Mouse (Mus musculus) gastrocnemius, postnatal 25 days (tissue): ENCODE results near the gene Tpgs1. TPM values are rescaled to one million over a fixed set of nuclear protein-coding genes. Genes with fewer than 3 reads are reported as not detected.

ENCODE experiments used
- DNase-seq: peaks from one replicate; pipeline ENCODE4 v3.0.0; 2022
- long read RNA-seq, 2 experiments: library from polyadenylated mRNA; stranded (forward); transcript quantifications; one replicate each; pipeline ENCODE4 v2.0.0; 2021
- total RNA-seq, 2 experiments: library from RNA; stranded (reverse); gene quantifications; 1 replicate in 1 of 2; 2 replicates in 1 of 2; pipeline ENCODE4 v1.2.3; 2021

Tpgs1 gene
- total RNA-seq: 10 to 100 TPM; 19.1 to 19.6 TPM
- long read RNA-seq, experiment 1, transcript Tpgs1-201 (2 exons, 1,143 nt): major isoform, 48 of 49 reads
- long read RNA-seq, experiment 1, partial matches to known transcripts: 0 of 49 reads
- long read RNA-seq, experiment 1, other reads (novel, unspliced or antisense): 1 of 49 reads
- long read RNA-seq, experiment 2, transcript Tpgs1-201 (2 exons, 1,143 nt): major isoform, 49 of 52 reads
- long read RNA-seq, experiment 2, partial matches to known transcripts: 0 of 52 reads
- long read RNA-seq, experiment 2, other reads (novel, unspliced or antisense): 3 of 52 reads

GRCm38 (mm10) chr10:79668771-79669575 lies at the start of gene Tpgs1:
Tpgs1 (plus strand) TSS chr10:79669369.
- peak; percentile 86 for DNase-seq

GRCm38 (mm10) chr10:79623950-79624349 lies 45.2 kb upstream of the Tpgs1 start:
- no peak for DNase-seq

DNA sequence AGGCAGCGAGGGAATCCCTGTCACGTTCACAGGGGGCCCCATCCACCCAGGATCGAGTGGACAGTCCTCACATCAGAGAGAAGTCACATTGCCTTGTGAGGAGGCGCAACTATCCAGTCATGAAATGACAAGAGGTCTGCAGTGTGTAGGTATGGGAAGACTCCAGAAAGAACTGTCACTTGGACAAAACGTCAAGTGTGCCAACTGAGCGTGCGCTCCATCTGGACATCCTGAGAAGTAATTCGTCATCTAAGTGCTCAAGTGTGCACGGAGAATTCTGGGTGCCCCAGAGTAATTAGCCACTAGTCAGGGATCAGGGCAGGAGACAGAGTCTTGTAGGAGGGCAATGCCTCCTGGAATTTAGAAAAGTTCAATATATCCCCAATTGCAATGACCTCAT lies 43.8 kb upstream of the Tpgs1 start:
- DNase-seq: no peak

DNA sequence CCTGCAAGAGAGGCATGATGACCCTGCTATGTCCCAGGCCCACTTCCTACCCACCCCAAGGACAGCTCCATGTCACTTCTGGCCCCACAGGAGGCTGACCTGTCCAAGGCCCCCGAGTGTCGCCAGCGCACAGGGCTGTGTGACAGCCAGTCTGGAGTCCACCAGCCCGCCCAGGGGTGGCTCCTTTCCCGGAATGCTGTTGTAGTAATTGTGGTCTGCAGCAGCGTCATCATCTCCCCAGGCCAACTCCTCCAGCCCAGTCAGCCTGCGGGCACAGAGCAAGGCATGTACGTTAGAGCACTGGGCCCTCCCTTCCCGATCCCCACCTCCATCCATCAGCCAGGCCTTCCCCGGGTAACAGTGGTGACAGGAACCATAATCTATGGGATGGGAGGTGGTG lies 43.0 kb upstream of the Tpgs1 start:
- no peak for DNase-seq

DNA sequence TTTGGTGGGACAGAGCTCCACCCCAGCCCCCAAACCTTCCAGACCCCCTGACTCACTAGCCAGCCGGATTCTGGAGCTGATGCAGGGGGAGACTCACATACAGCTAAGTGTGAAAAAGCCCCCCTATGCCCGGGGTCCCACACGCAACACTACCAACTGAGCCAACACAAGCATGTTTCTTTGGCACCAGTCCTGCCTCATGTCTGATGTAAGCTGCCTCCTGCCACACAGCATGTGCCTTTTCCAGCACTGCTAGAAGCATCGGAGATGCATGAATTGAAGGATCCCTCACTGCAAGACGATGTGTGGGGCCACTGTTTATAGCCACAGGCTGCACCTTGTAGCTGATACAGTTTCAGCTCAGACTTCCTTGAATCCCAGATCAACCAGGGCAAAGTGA lies 40.8 kb upstream of the Tpgs1 start:
- DNase-seq: no peak

DNA sequence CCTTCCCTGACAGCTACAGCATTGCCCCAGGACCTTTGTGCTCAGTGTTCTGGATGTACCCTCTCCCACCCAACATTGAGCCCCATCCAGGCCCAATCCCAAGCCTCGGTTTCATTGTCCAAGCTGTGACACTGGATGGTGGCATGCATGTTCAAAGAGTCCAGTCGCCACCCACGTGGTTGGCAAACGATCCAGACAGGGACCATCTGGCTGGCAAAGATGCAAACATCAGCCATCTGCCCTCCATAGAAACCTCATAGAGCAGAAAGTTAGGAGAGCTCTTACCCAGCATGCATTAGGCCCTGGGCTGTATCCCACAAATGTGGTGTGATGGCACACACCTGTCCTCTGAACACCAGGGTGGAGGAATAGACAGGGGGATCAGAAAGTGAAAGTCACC lies 37.7 kb upstream of the Tpgs1 start:
- DNase-seq: no peak

GRCm38 (mm10) chr10:79633006-79633777 lies 36.0 kb upstream of the Tpgs1 start:
- no peak for DNase-seq

DNA sequence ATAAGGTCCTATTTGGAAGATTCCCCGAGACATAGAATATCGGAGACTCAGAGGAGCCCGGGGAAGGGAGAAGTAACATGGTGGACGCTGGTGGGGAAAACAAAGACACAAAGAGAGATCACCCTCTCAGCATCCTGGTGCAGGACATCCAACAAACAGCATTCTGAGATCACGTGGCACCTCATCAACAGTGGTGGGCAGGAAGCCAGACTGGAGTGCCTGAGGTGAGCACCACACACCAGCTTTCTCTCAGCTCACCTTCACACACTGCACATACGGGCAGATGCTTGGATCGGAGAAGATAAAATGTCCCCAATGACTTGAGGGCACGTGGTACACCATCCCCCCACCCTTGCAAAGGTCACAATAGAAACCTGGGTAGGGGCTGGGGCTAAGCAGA lies 32.9 kb upstream of the Tpgs1 start:
- no peak for DNase-seq

DNA sequence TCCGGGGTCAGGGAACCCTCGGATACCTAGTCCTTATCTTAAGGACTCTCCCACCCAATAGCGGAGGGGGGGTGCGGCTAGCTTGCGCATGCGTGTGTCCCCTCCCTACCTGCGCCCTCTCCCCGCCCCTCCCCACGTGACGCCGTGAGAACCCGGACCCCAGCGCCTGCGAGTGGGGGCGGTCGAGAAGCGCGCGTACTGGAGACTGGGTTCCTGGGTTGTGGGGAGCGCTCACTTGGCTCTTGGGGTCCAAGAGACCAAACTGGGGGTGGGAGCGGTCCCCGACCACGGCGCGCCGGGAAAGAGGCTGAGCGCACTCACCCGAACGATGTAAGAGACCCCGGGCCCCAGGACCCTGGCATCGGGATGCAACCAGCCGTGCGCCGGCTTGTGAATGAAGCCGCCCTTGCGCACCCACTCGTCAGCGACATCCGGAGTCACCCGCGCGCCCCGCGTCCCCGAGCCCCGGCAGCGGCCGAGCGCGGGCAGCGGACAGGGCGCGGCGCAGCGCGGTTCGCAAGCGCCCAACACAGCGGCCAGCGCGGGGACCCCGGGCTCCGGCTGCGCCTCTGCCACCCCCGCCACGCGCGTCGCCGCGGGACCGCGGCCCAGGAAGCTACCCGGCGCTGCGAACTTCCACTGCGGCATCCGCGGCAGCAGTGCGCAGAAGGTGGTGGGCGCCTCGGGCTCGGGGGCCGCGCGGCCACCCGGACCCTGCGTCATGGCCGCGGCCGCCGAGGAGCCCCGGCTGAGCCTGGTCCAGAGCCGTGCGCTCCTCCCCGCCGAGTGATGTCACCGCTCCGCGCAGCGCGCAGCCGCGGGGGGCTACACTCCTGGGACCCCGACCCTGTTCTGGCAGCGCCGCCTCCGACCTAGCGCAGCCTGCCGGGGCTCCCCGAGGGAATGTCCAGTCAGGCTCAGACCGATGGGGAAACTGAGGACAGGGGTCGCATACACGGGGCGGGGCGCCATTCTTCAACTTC lies 31.8 kb upstream of the Tpgs1 start, which contains the start of gene Shc2:
Gene Shc2, minus strand, starts transcription at position 791 of the 983 bp plus-strand sequence.
- DNase-seq: peak; percentile 40

DNA sequence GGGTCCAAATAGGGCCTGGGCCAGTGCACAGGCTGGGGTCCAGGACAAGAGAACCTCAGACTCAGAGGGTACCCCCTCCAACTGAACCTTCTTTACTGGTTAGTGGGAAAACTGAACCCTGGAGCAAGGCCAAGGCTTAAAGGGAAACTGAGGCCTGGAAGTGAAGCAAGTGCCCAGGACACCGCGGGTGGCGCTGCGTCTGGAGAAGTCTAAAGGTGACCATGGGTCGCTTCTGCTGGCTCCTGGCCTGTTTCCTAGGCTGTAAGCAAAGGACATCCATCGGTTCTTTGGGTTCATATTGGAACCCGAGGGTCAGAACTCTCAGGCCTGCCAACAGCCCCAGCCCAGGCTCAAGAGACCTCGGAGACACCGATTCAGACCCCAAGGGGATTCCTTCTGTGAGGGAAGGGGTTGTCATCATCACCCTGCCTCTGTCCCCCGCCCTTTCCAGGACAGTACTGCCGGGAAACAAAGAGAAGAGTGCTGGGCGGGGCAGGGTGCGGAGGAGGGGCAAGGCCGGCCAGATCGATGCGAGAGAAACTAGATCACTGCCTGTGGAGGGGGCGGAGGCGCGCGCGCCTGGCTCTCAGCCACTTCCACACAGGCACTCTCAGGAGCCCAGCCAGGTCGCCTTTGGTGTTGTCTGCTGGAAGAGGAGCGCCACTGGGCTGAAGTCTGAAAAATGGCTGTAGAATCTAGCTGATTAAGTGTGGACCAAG lies 30.5 kb upstream of the Tpgs1 start:
- peak; percentile 74 for DNase-seq

GRCm38 (mm10) chr10:79645711-79646110 lies 23.5 kb upstream of the Tpgs1 start, which contains the start of gene Odf3l2:
Odf3l2 (minus strand) TSS chr10:79645738.
- DNase-seq: peak; percentile 89

- peak; percentile 53 for DNase-seq
Measured at GRCm38 (mm10) chr10:79649070-79649751, 20.0 kb upstream of the Tpgs1 start.

DNA sequence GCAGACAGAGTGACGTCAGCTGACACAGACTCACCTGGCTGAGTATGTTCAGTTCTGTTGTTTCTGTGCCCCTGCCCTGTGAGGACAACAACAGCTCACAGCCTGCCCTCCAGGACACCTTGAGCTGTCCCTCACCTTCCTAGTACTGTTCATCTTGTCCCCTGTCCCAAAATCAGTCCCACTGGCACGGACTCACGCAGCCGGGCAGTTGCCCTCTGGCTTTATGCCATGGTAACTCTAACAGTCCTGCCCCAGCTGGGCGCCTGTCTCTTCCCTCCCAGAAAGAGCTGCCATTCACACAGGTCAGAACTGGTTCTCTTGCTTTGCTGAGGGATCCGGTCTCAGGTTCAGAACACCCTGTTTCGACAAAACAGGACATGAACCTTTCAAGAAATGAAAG lies 16.4 kb upstream of the Tpgs1 start:
- peak; percentile 72 for DNase-seq

DNA sequence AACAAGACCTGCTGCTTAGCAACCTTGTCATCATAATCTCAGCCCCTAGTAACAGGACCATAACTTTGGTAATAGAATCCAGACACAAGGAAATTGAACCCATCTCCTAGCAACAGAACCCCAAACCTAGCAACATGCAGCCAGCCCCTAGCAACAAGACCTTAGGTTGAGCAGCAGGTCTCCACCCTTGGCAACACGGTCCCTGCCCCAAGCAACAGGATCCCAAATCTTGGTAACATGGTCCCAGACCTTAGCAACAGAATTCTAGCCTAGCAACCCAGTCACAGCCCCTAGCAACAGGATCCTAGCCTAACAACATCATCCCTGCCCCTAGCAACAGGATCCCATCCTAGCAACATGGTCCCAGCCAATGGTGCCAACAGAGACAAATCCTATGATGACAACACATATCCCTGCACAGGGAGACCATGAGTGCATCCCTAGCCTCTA lies 14.2 kb upstream of the Tpgs1 start:
- no peak for DNase-seq

DNA sequence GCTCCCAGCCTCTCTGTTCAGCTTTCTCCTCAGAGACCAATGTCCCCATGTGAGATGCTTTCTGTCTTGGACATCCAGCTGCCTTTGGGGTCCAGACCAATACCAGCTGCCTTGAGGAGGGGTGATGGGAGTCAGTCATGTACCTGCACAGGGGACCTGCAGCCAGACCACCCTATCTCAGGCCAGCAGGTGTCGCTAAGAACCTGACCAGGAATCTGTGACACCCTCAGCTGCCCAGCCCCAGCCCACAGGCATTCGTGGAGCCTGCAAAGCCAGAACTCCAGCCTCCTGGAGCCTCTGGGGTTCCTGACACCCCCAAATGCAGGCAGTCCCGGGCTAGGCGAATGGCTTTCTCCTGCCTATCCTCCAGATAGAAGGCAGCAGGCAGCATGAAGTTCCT lies 10.3 kb upstream of the Tpgs1 start:
- DNase-seq: no peak

- no peak for DNase-seq
Measured at GRCm38 (mm10) chr10:79660298-79660697, 8.9 kb upstream of the Tpgs1 start.

GRCm38 (mm10) chr10:79661861-79662260 lies 7.3 kb upstream of the Tpgs1 start:
- no peak for DNase-seq

DNA sequence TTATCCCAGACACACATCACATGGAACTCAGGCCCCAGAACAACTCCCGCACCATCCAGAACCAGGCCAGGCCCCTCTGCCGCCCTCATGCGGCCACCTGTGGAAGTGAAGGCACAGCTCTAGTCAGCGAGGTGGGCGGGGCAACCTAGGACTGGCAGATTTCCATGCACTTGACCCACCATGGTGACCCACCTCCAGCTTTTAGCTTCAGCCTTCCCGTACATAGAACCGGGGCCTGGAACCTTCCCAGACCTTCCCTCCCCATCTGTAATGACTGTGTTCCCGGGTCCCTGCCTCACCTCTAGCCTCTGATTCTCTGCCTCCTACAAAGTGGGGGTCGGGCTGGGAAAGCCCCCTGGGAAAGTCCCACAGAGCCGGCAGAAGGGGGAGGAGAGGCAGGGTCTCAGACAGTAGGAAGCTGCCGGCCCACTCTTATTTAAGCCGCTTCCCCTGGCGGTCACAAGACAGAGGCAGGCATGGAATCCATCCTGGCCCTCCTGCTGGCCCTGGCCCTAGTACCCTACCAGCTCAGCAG lies 5.0 kb upstream of the Tpgs1 start, which contains the start of gene Madcam1:
Gene Madcam1, plus strand, starts transcription at position 429 of the 535 bp plus-strand sequence.
- peak; percentile 49 for DNase-seq

DNA sequence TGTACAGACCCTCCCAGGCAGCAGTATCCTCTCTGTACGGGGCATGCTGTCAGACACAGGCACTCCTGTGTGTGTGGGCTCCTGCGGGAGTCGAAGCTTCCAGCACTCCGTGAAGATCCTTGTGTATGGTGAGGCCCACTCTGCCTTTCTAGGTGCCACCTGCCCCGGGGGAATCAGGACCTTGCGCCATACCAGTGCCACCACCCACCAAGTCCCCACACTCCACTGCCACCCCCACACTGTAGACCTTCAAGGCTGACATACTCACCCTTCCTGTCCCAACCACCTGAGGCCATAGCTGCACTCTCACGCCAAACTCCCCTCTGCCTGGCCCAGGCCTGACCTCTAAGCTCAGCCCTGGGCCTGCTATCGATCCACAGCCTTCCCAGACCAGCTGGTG lies 4.1 kb upstream of the Tpgs1 start:
- DNase-seq: no peak

GRCm38 (mm10) chr10:79666493-79666892 lies 2.7 kb upstream of the Tpgs1 start:
- no peak for DNase-seq
